In genomic region chr11:78984483-78985177, GRCm38 (mm10) we compare ENCODE assay signal across 8 mouse cellular contexts. TPM values are rescaled to one million over a fixed set of nuclear protein-coding genes. Genes with fewer than 3 reads are reported as not detected.
DNase-seq lines count a peak whose midpoint lies in the region; ATAC-seq and TF ChIP-seq lines count a peak whose summit lies in the region.

TSS of gene Lgals9 (minus strand) at chr11:78984946.

- no peak within 1 kb of the TSS for H3K4me2 ChIP-seq in forebrain, embryonic 14.5 days (ENCODE audit: low read length)

- 0 out of 2 replicates have a peak, but pooled peaks have one; percentile 25 for TF ChIP-seq POLR2A in bone marrow macrophage, adult 2 months (IDR thresholded peaks at IDR 0.05; ENCODE audit: borderline replicate concordance, low read depth, low read length)
- peak; percentile 54; the same call in 1 of the 2 replicates for TF ChIP-seq POLR2A in thymus, adult 2 months (IDR thresholded peaks at IDR 0.05; ENCODE audit: control insufficient read depth, extremely low read depth, insufficient read depth, low read length, poor library complexity)

- peak; percentile 42 to 47 for DNase-seq in left cerebral cortex, postnatal 14 days (ENCODE audit: low spot score in 2 of 2)
- DNase-seq in left cerebral cortex, adult 18-20 months (ENCODE audit: low spot score in 2 of 2) = no peak
- peak; percentile 72 for DNase-seq in heart, embryonic 10.5 days (ENCODE audit: low spot score)
- DNase-seq in kidney, postnatal 10 days = peak; percentile 84
- DNase-seq in thymus, adult 2 months = peak; percentile 73
- DNase-seq in forebrain, embryonic 14.5 days (ENCODE audit: low spot score) = no peak

- ATAC-seq in megakaryocyte progenitor cell, adult 5-6 weeks (replicated peaks; ENCODE audit: poor library complexity) = peak; percentile 81
- no peak for ATAC-seq in forebrain, embryonic 14.5 days

- TF ChIP-seq CTCF in bone marrow macrophage, adult 2 months (IDR thresholded peaks at IDR 0.05; ENCODE audit: low read depth, low read length) = no peak
- TF ChIP-seq CTCF in thymus, adult 2 months (IDR thresholded peaks at IDR 0.05; ENCODE audit: borderline replicate concordance, control insufficient read depth, extremely low read depth, insufficient read depth, low read length, poor library complexity) = no peak

- H3K36me3 ChIP-seq in heart, embryonic 10.5 days = no peaks in the 10 kb centered on the region
- H3K36me3 ChIP-seq in thymus, adult 2 months (ENCODE audit: control insufficient read depth, insufficient read depth, low read length) = no peaks in the 10 kb centered on the region
- H3K36me3 ChIP-seq in forebrain, embryonic 14.5 days (ENCODE audit: control insufficient read depth, insufficient read depth, low read length) = no peaks in the 10 kb centered on the region

- intact Hi-C loops in left cerebral cortex, postnatal 14 days (cut with DNase I) = no loop called here

- no peak within 1 kb of the TSS for H3K9ac ChIP-seq in forebrain, embryonic 14.5 days (ENCODE audit: low read length)

- H3K4me3 ChIP-seq in bone marrow macrophage, adult 2 months (ENCODE audit: insufficient read depth, low read length) = peak within 1 kb of the TSS; percentile 64
- H3K4me3 ChIP-seq in heart, embryonic 10.5 days = peak within 1 kb of the TSS; percentile 36
- peak within 1 kb of the TSS; percentile 67 for H3K4me3 ChIP-seq in thymus, adult 2 months (ENCODE audit: control insufficient read depth, insufficient read depth, low read length)
- H3K4me3 ChIP-seq in forebrain, embryonic 14.5 days (ENCODE audit: low read depth, low read length) = no peak within 1 kb of the TSS

- H3K9me3 ChIP-seq in heart, embryonic 10.5 days = peaks cover 3% of the 10 kb centered on the region; the same call in 1 of the 2 replicates
- H3K9me3 ChIP-seq in forebrain, embryonic 14.5 days (replicated peaks; ENCODE audit: control insufficient read depth, low read length) = no peaks in the 10 kb centered on the region

- WGBS in heart, embryonic 10.5 days = 71% methylated on average over 10 of the region's 10 CpGs
- WGBS in thymus, adult 2 months = 0% methylated on average over 10 of the region's 10 CpGs
- 81% methylated on average over 10 of the region's 10 CpGs for WGBS in forebrain, embryonic 14.5 days

- no peaks in the 10 kb centered on the region for H3K27me3 ChIP-seq in heart, embryonic 10.5 days (ENCODE audit: insufficient read depth, poor library complexity, severe bottlenecking)
- H3K27me3 ChIP-seq in thymus, adult 2 months (ENCODE audit: control insufficient read depth, insufficient read depth, low read length) = no peaks in the 10 kb centered on the region
- H3K27me3 ChIP-seq in forebrain, embryonic 14.5 days (replicated peaks; ENCODE audit: control insufficient read depth, insufficient read depth, low read length) = no peaks in the 10 kb centered on the region

- H3K27ac ChIP-seq in bone marrow macrophage, adult 2 months (ENCODE audit: insufficient read depth, low read depth, low read length) = peak within 1 kb of the TSS; percentile 64
- H3K27ac ChIP-seq in heart, embryonic 10.5 days = no peak within 1 kb of the TSS; the same call in 1 of the 2 replicates
- peak within 1 kb of the TSS; percentile 76 for H3K27ac ChIP-seq in thymus, adult 2 months (ENCODE audit: control insufficient read depth, insufficient read depth, low read length)
- H3K27ac ChIP-seq in forebrain, embryonic 14.5 days (ENCODE audit: low read depth, low read length) = no peak within 1 kb of the TSS

- peaks cover 29% of the 10 kb centered on the region for H3K4me1 ChIP-seq in bone marrow macrophage, adult 2 months (ENCODE audit: control insufficient read depth, insufficient read depth, low read length)
- peaks cover 12% of the 10 kb centered on the region for H3K4me1 ChIP-seq in heart, embryonic 10.5 days
- H3K4me1 ChIP-seq in thymus, adult 2 months (replicated peaks; ENCODE audit: control insufficient read depth, insufficient read depth, low read length) = peaks cover 29% of the 10 kb centered on the region
- H3K4me1 ChIP-seq in forebrain, embryonic 14.5 days (ENCODE audit: control insufficient read depth, insufficient read depth, low read length) = no peaks in the 10 kb centered on the region

RNA-seq across cellular contexts. Expression of gene Lgals9, which starts in this region (rescaled TPM):
- 1 to 10 TPM; 6.5 to 7.5 TPM for total RNA-seq in left cerebral cortex, postnatal 14 days (2021)
- total RNA-seq in left cerebral cortex, adult 18-20 months (2021) = 1 to 10 TPM; 4.6 to 5.1 TPM
- polyA plus RNA-seq in bone marrow macrophage, adult 2 months (2012; ENCODE audit: insufficient read depth, insufficient read length, missing spikeins) = 114 and 145 TPM in 2 replicates
- polyA plus RNA-seq in heart, embryonic 10.5 days (2016; fragmentation: Nextera tagmentation; extraction: Ambion mirVana) = 11.6 and 29.8 TPM in 2 replicates
- total RNA-seq in megakaryocyte progenitor cell, adult 5-6 weeks (2015) = 374 and 478 TPM in 2 replicates
- total RNA-seq in megakaryocyte progenitor cell, adult 5-6 weeks (2017) = 73.6 and 82.8 TPM in 2 replicates
- 589 and 601 TPM in 2 replicates for polyA plus RNA-seq in thymus, adult 2 months (2012; rRNA removed)
- polyA plus RNA-seq in forebrain, embryonic 14.5 days (2014; fragmentation: Nextera tagmentation; extraction: Ambion mirVana) = 8.6 and 8.7 TPM in 2 replicates

Comparison
In these comparisons a context has a peak if more than half of its experiments do, and no peak if none do; other contexts are left out.
1. RNA of gene Lgals9 (total RNA-seq): 73.6 to 478 TPM in megakaryocyte progenitor cell, adult 5-6 weeks; 6.5 to 7.5 TPM in left cerebral cortex, postnatal 14 days and 4.6 to 5.1 TPM in left cerebral cortex, adult 18-20 months; every median in the first group is over 4 times any median in the second.
2. DNase-seq: peak in left cerebral cortex, postnatal 14 days (2 of 2), heart, embryonic 10.5 days (single experiment), kidney, postnatal 10 days (single experiment) and thymus, adult 2 months (single experiment); none in left cerebral cortex, adult 18-20 months (0 of 2) and forebrain, embryonic 14.5 days (single experiment).
3. H3K27ac ChIP-seq: peak in bone marrow macrophage, adult 2 months (single experiment) and thymus, adult 2 months (single experiment); none in heart, embryonic 10.5 days (single experiment) and forebrain, embryonic 14.5 days (single experiment).